Mouse (Mus musculus) intestine, embryonic 14.5 days (tissue): ENCODE results near the gene Ccdc191. TPM values are rescaled to one million over a fixed set of nuclear protein-coding genes. Genes with fewer than 3 reads are reported as not detected.

ENCODE experiments used
- ATAC-seq: fragments of 200-750 bp; cut with Nextera tagmentation; replicated peaks from 2 replicates; pipeline ENCODE4 v1.8.0; 2017; ENCODE audit warnings: low read depth, moderate number of reproducible peaks, moderate TSS enrichment, moderate library complexity; ENCODE audit not compliant: low FRiP score, low TSS enrichment
- DNase-seq: peaks from one replicate; pipeline ENCODE4 v3.0.0-alpha.2; 2018; ENCODE audit warnings: low spot score
- H3K27ac ChIP-seq: fragments of 300-500 bp; sonication (generic); 2 replicates; pipeline ENCODE4 v1.5.1; 2014; ENCODE audit warnings: low read depth, mild to moderate bottlenecking, control low read depth
- H3K27me3 ChIP-seq: fragments of 300-500 bp; sonication (generic); replicated peaks from 2 replicates; pipeline ENCODE4 v1.6.1; 2014; ENCODE audit warnings: low read length, control low read depth; ENCODE audit not compliant: control insufficient read depth, insufficient read depth
- H3K36me3 ChIP-seq: fragments of 300-500 bp; sonication (generic); 2 replicates; pipeline ENCODE4 v1.6.1; 2014; ENCODE audit warnings: low read length, control low read depth; ENCODE audit not compliant: control insufficient read depth, insufficient read depth
- H3K4me1 ChIP-seq: fragments of 300-500 bp; sonication (generic); replicated peaks from 2 replicates; pipeline ENCODE4 v1.6.1; 2014; ENCODE audit warnings: low read length, control low read depth, mixed read lengths; ENCODE audit not compliant: control insufficient read depth, insufficient read depth
- H3K4me2 ChIP-seq: fragments of 300-500 bp; sonication (generic); 2 replicates; pipeline ENCODE4 v1.6.1; 2014; ENCODE audit warnings: low read length
- H3K4me3 ChIP-seq: fragments of 300-500 bp; sonication (generic); 2 replicates; pipeline ENCODE4 v1.5.1; 2014; ENCODE audit warnings: low read depth, low read length, control low read depth, mixed read lengths
- H3K9ac ChIP-seq: fragments of 300-500 bp; sonication (generic); 2 replicates; pipeline ENCODE4 v1.6.1; 2014; ENCODE audit warnings: mild to moderate bottlenecking, low read length
- H3K9me3 ChIP-seq: fragments of 300-500 bp; sonication (generic); 2 replicates; pipeline ENCODE4 v1.6.1; 2016; ENCODE audit warnings: low read length, control low read depth; ENCODE audit not compliant: control insufficient read depth
- WGBS: fragments of 180-500 bp; shearing (Covaris S2); extraction: QIAGEN DNeasy Blood & Tissue Kit; methylation state at CpG from one replicate; pipeline ENCODE4 v1.1.7; 2014; 5-methylcytosine and 5-hydroxymethylcytosine counted together
- polyA plus RNA-seq: library from polyadenylated mRNA; unstranded; fragments of >200 nt; fragmentation: Nextera tagmentation; extraction: Ambion mirVana; gene quantifications from 2 replicates; pipeline ENCODE4 v1.2.1, GENCODE M21; 2014

Ccdc191 gene
- polyA plus RNA-seq, 1 experiment from 2014 or later: 10.8 TPM

DNA sequence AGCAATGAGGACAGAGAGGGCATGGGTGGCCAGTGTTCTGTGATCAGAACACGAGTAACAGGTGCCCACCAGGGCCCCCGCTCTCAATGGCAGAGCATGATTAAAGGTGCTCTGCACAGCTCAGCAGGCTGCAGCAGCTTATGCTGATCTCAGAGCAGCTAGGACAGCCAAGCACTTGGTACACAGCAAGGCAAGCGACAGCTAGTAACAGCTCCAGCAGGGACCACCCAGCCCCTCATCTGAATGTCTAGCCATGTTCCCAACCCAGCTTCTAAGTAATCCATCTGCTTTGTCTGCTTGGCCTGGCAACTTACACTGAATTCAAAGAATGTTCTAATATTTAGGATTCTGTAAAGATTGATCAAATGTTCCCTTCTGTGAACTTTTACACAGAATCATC is 74.2 kb downstream of the Ccdc191 start:
- H3K4me1 ChIP-seq: no peaks in the 10 kb centered on the region

DNA sequence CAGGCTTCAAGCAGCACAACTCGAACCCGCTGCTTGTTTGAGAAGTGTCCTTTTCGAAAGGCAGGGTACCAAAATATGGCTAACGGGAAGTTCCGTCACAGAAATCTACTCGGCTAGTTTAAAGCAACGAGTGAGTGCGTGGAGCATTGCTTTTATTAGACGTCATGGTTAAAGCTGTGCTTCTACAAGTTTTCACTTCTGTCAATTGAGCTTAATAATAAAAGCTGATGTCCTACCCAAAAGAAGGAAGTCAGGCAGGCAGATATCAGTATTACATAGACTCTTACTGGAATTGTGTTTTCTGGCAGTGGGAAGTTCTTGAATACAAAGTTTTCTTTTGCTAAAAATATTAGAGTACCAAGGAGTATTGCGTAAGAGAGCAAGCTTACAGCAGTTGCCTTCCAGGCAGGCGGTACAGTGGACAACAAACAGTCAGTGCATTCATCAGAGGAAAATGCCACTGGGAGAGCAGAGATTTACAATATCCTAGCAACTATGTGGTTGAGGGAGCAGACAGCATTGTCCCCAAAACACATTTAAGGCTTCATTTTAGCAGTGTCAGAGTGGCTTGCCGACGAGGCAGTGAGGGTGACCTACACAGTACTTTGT is 76.3 kb downstream of the Ccdc191 start:
- H3K9me3 ChIP-seq: no peaks in the 10 kb centered on the region
- no peak overlapping the region for H3K4me3 ChIP-seq
- H3K4me1 ChIP-seq: no peaks in the 10 kb centered on the region
- WGBS: 86% methylated on average over 13 of the region's 13 CpGs
- no peak overlapping the region for H3K27ac ChIP-seq
- H3K4me2 ChIP-seq: no peak overlapping the region
- H3K36me3 ChIP-seq: no peaks in the 10 kb centered on the region
- ATAC-seq: no peak
- no peaks in the 10 kb centered on the region for H3K27me3 ChIP-seq
- no peak for DNase-seq
- H3K9ac ChIP-seq: no peak overlapping the region

More for the DNA sequence above, 74.2 kb downstream of the Ccdc191 start:
- Histone ChIP-seq H3K9ac (no peak overlapping the region), H3K9me3 (no peaks in the 10 kb centered on the region), H3K27me3 (no peaks in the 10 kb centered on the region), H3K36me3 (0 out of 2 replicates have a peak, but pooled peaks cover 3% of the 10 kb centered on the region), H3K4me3 (no peak overlapping the region), H3K4me2 (no peak overlapping the region), H3K27ac (no peak overlapping the region)
- DNase-seq (peak; percentile 18), ATAC-seq (no peak)
- WGBS: 77% methylated on average over 3 of the region's 3 CpGs

DNA sequence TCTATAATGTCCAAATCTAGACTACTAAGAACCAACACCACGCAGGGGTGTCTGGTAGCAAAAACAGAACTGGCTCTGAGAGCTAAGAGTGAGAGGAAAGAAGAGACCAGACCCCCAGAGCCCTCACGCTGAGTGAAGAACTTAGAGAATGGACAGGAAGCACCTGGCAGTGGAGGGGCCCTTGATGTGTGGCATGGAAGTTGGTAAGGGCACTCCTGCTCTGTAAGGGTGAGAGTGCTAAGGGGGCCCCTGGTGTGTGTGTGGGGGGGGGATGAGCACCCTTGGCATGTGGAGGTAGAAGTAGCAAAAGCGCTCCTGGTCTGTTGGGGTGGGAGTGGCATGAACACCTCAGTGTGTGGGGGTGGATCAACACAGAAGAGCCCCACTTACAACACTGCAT is 80.8 kb downstream of the Ccdc191 start:
- no peak for ATAC-seq
- 79% methylated on average over 3 of the region's 3 CpGs for WGBS
- H3K36me3 ChIP-seq: no peaks in the 10 kb centered on the region

DNA sequence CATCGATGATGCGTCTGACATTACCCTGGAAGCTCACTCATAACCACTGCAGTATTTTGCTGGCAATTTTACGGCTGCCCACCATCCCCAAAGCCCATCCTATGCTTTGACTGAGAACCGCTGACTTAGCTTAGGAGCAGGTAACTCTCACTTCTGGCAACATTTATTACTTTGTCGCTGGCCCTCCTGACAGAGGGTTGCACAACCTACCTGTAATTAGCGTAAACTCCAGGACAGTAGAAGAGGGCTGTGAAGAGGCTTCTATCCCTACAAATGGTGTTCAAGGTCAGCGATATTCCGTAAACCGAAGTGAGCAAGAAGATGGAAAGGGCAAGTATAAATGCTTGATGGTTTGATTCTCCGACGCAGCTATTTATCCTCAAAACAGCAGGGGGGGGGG is 81.6 kb downstream of the Ccdc191 start:
- H3K27me3 ChIP-seq: no peaks in the 10 kb centered on the region
- H3K9ac ChIP-seq: no peak overlapping the region
- no peak overlapping the region for H3K4me2 ChIP-seq
- DNase-seq: no peak
- H3K4me3 ChIP-seq: no peak overlapping the region
- no peaks in the 10 kb centered on the region for H3K36me3 ChIP-seq
- ATAC-seq: no peak
- no peaks in the 10 kb centered on the region for H3K4me1 ChIP-seq
- 91% methylated on average over 11 of the region's 11 CpGs for WGBS
- H3K9me3 ChIP-seq: no peaks in the 10 kb centered on the region
- H3K27ac ChIP-seq: no peak overlapping the region

More for the DNA sequence above, 80.8 kb downstream of the Ccdc191 start:
- H3K4me2 ChIP-seq: no peak overlapping the region
- H3K27me3 ChIP-seq: no peaks in the 10 kb centered on the region
- H3K27ac ChIP-seq: no peak overlapping the region
- no peaks in the 10 kb centered on the region for H3K9me3 ChIP-seq
- H3K4me1 ChIP-seq: no peaks in the 10 kb centered on the region
- DNase-seq: no peak
- no peak overlapping the region for H3K4me3 ChIP-seq
- no peak overlapping the region for H3K9ac ChIP-seq

DNA sequence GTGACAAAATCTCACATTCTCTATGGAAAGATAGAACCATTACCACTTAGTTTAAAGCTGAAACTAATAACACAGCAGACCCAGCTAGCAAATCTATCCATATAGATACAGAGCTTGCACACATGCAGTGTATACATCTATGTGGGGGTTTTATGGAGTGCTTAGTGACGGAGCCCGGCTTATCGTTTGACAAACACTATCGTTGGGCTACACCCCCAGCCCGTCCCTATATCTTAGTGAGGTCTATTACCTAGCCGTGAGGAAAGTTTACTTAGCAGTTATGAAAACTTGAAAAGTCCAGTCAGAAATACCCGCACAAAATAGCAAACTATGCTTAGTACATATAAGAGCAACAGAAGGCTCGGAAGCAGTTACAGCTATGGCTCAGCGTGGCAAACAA is 82.1 kb downstream of the Ccdc191 start:
- Histone ChIP-seq H3K27ac (no peak overlapping the region), H3K4me1 (no peaks in the 10 kb centered on the region), H3K36me3 (no peaks in the 10 kb centered on the region), H3K27me3 (no peaks in the 10 kb centered on the region), H3K9ac (no peak overlapping the region), H3K4me2 (no peak overlapping the region), H3K4me3 (no peak overlapping the region), H3K9me3 (no peaks in the 10 kb centered on the region)
- ATAC-seq: no peak
- WGBS: 75% methylated on average over 9 of the region's 9 CpGs
- DNase-seq: no peak

DNA sequence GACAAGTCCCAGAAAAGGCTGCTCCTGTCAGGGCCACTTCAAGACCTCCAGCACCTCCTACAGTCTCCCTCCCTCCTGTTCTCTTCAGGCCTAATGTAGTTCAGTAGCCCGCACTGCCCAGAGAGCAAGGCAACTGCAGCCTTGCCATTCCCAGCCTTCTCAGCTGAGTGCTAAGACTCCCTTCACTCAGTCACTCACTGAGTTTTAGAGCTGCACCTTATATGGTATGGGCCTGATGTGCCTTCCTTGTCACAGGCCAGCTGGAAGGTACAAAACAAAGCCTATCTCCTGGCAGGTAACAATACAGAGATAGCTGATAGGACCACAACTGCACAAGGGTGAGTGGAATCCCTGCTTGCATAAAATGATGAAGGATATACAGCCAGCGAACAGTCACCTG is 82.8 kb downstream of the Ccdc191 start:
- Histone ChIP-seq H3K9ac (no peak overlapping the region), H3K9me3 (no peaks in the 10 kb centered on the region), H3K36me3 (no peaks in the 10 kb centered on the region), H3K4me2 (no peak overlapping the region), H3K4me1 (no peaks in the 10 kb centered on the region), H3K27ac (no peak overlapping the region), H3K27me3 (0 out of 2 replicates have a peak, but pooled peaks cover 4% of the 10 kb centered on the region), H3K4me3 (no peak overlapping the region)
- ATAC-seq (no peak), DNase-seq (peak; percentile 24)
- 90% methylated on average over 2 of the region's 2 CpGs for WGBS

DNA sequence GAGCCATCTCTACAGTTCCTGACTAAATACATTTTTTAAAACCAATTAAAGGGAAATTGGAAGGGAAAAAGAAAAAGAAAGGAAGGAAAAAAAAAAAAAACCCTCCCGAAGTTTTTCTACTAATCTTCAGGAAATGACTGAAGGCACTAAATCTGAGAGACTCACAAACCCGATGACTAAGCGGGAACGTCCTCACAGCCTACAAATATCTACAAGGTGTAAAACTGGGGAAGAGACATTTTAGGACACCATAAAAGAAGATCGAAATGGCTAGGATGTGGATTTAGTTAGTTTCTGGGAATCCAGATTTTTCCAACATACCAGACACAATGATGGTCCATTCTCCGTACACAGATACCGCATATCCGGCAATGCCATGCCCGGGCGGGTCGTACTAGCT is 83.5 kb downstream of the Ccdc191 start:
- Histone ChIP-seq H3K27ac (no peak overlapping the region), H3K36me3 (no peaks in the 10 kb centered on the region), H3K9ac (no peak overlapping the region), H3K4me3 (no peak overlapping the region), H3K9me3 (no peaks in the 10 kb centered on the region), H3K4me2 (no peak overlapping the region), H3K27me3 (peaks cover 6% of the 10 kb centered on the region; the same call in 1 of the 2 replicates), H3K4me1 (no peaks in the 10 kb centered on the region)
- ATAC-seq (no peak), DNase-seq (no peak)
- WGBS: 87% methylated on average over 11 of the region's 11 CpGs

DNA sequence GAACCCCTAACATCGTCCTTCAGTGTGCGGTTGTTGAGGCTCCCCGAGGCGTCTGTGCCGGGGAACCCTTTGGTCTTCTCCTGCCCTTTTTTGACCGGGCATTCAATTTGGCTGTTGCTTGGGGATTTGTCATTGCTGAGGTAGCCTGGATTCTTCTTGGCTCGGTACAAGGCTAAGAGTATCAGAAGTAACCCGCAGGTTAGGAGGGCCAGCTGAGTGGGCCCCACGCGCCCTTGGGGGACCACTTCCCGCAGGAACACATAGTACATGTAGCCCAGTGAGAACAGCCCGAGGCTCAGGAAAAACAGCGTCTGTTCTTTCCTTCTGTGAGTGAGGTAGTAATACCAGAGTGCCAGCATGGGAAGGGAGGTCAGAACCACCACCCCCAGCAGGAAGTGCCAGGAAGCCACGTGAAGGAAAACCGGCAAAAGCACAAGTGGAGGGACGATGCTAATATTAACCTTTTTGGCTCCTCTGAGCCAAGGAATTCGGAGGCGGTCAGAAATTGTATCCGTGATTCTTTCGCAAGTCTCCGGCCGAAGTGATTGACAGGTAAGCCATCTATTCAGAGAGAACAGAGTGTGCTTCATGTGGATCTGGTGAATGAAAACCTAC is 84.1 kb downstream of the Ccdc191 start:
- H3K4me3 ChIP-seq: no peak overlapping the region
- no peaks in the 10 kb centered on the region for H3K36me3 ChIP-seq
- no peak for ATAC-seq
- no peak overlapping the region for H3K27ac ChIP-seq
- H3K4me1 ChIP-seq: no peaks in the 10 kb centered on the region
- no peak overlapping the region for H3K4me2 ChIP-seq
- no peak overlapping the region for H3K9ac ChIP-seq
- no peak for DNase-seq
- no peaks in the 10 kb centered on the region for H3K9me3 ChIP-seq
- 87% methylated on average over 22 of the region's 22 CpGs for WGBS
- peaks cover 11% of the 10 kb centered on the region; the same call in 1 of the 2 replicates for H3K27me3 ChIP-seq

DNA sequence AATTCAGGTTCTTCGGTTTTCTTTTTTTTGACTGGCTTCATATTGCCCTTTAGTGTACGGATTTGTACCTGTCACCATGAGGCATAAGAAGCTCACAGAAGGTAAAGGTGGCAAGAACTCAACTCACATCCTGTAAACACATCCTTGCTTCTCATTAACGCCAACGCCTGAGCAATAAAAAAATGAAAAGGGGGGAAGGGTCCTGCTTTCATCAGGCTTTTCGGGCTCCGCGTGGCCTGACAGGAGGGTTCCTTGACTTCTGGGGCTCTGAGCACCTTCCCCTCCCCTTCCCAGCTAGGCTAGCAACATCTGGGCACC is 89.4 kb downstream of the Ccdc191 start:
- ATAC-seq (no peak), DNase-seq (no peak)
- Histone ChIP-seq H3K9me3 (no peaks in the 10 kb centered on the region), H3K36me3 (no peaks in the 10 kb centered on the region), H3K4me2 (peak overlapping the region; percentile 100), H3K4me3 (peak overlapping the region; percentile 66), H3K9ac (peak overlapping the region; percentile 52), H3K27me3 (peaks cover 25% of the 10 kb centered on the region; the same call in 1 of the 2 replicates), H3K4me1 (no peaks in the 10 kb centered on the region), H3K27ac (no peak overlapping the region)
- WGBS: 12% methylated on average over 7 of the region's 7 CpGs
